Mouse (Mus musculus) midbrain, embryonic 16.5 days (tissue): Measurements from ENCODE around the gene Otud4. TPM values are rescaled to one million over a fixed set of nuclear protein-coding genes. Genes with fewer than 3 reads are reported as not detected.

Experiments
- ATAC-seq: fragments of 200-750 bp; cut with Nextera tagmentation; 2 replicates; pipeline ENCODE4 v1.8.0; 2017; ENCODE audit warnings: moderate TSS enrichment
- H3K27ac ChIP-seq: fragments of 300-500 bp; sonication (generic); 2 replicates; pipeline ENCODE4 v1.5.1; 2014; ENCODE audit warnings: mild to moderate bottlenecking, low read length, mixed read lengths
- H3K27me3 ChIP-seq: fragments of 300-500 bp; sonication (generic); 2 replicates; pipeline ENCODE4 v1.6.1; 2014; ENCODE audit warnings: low read depth, low read length, mixed read lengths; ENCODE audit not compliant: control insufficient read depth, insufficient read depth
- H3K36me3 ChIP-seq: fragments of 300-500 bp; sonication (generic); 2 replicates; pipeline ENCODE4 v1.6.1; 2014; ENCODE audit warnings: mild to moderate bottlenecking, low read length, moderate library complexity, mixed read lengths; ENCODE audit not compliant: control insufficient read depth, insufficient read depth
- H3K4me1 ChIP-seq: fragments of 300-500 bp; sonication (generic); 2 replicates; pipeline ENCODE4 v1.6.1; 2014; ENCODE audit warnings: mild to moderate bottlenecking, low read length, mixed read lengths; ENCODE audit not compliant: control insufficient read depth, insufficient read depth
- H3K4me2 ChIP-seq: fragments of 300-500 bp; sonication (generic); 2 replicates; pipeline ENCODE4 v1.6.1; 2014; ENCODE audit warnings: mild to moderate bottlenecking, low read length, mixed read lengths
- H3K4me3 ChIP-seq: fragments of 300-500 bp; sonication (generic); 2 replicates; pipeline ENCODE4 v1.5.1; 2014; ENCODE audit warnings: low read depth, mild to moderate bottlenecking, low read length, moderate library complexity, mixed read lengths
- H3K9ac ChIP-seq: fragments of 300-500 bp; sonication (generic); 2 replicates; pipeline ENCODE4 v1.6.1; 2014; ENCODE audit warnings: low read depth, low read length, mixed read lengths
- H3K9me3 ChIP-seq: fragments of 300-500 bp; sonication (generic); replicated peaks from 2 replicates; pipeline ENCODE4 v1.6.1; 2014; ENCODE audit warnings: mild to moderate bottlenecking, low read length, mixed read lengths; ENCODE audit not compliant: control insufficient read depth, poor library complexity, severe bottlenecking
- WGBS: fragments of 180-500 bp; shearing (Covaris S2); extraction: QIAGEN DNeasy Blood & Tissue Kit; methylation state at CpG from one replicate; pipeline ENCODE4 v1.1.7; 2014; 5-methylcytosine and 5-hydroxymethylcytosine counted together
- polyA plus RNA-seq: library from polyadenylated mRNA; unstranded; fragments of >200 nt; fragmentation: Nextera tagmentation; extraction: Ambion mirVana; gene quantifications from 2 replicates; pipeline ENCODE4 v1.2.1, GENCODE M21; 2015

Otud4 gene
- polyA plus RNA-seq, 1 experiment from 2014 or later = 10.2 TPM

DNA sequence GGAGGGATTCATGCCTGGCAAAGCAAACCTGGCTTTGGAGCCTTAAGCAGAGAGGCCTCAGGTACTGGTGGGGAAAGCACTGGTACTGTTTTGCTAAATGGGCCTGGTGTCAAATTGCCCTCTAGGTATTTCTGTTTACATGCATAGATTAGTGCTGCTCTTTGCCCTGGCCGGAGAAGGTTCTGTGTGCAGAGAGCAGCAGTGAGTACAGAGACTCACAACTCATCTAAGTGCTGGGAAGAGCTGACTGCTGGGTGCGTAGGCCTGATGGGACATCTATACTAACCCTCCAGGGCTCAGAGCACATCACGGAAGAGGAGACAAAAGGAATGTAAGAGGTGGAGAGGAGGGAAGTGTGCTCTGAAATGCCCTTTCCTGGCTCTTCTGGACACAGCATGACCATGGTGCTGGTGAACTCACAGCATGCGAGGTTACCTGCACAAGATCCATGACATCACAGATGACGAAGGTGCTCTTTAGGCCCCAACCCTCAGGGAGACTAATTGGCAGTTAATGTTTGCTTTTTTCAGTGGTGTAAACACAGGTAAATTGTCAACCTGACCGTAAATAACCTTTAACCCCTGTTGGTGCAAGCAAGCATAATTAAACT lies 23.6 kb upstream of the Otud4 start:
- Histone ChIP-seq H3K27me3 (no peaks in the 10 kb centered on the region), H3K9me3 (no peaks in the 10 kb centered on the region), H3K9ac (no peak overlapping the region), H3K27ac (no peak overlapping the region), H3K4me2 (no peak overlapping the region), H3K4me3 (no peak overlapping the region), H3K4me1 (peaks cover 2% of the 10 kb centered on the region; the same call in 1 of the 2 replicates), H3K36me3 (no peaks in the 10 kb centered on the region)
- 80% methylated on average over 6 of the region's 6 CpGs for WGBS
- ATAC-seq = no peak

DNA sequence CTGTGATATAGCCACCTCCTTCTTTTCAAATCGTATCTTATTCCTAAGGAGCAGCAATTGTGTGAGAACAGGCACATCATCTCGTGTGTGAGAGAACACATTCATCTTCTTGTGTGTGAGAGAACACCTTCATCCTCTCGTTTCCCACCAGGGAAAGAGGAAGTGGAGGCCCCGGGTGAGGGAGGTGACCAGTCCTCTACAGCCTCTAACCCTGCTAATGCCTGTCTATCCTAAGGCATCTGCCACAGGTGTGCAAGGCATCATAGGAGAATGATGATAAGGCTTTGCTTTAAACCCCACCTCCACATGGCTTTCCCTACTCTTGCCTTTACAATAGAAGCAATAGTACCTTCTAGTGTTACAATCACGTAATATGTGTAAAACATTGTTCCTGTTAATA lies 20.5 kb upstream of the Otud4 start:
- Histone ChIP-seq H3K27me3 (no peaks in the 10 kb centered on the region), H3K9ac (no peak overlapping the region), H3K36me3 (no peaks in the 10 kb centered on the region), H3K9me3 (no peaks in the 10 kb centered on the region), H3K4me3 (no peak overlapping the region), H3K4me1 (peaks cover 2% of the 10 kb centered on the region; the same call in 1 of the 2 replicates), H3K4me2 (no peak overlapping the region), H3K27ac (no peak overlapping the region)
- 67% methylated on average over 5 of the region's 5 CpGs for WGBS
- no peak for ATAC-seq

- Histone ChIP-seq H3K27me3 (no peaks in the 10 kb centered on the region), H3K4me1 (peaks cover 2% of the 10 kb centered on the region; the same call in 1 of the 2 replicates), H3K4me3 (no peak overlapping the region), H3K9me3 (no peaks in the 10 kb centered on the region), H3K4me2 (no peak overlapping the region), H3K9ac (no peak overlapping the region), H3K36me3 (no peaks in the 10 kb centered on the region), H3K27ac (no peak overlapping the region)
- no peak for ATAC-seq
- 86% methylated on average over 2 of the region's 2 CpGs for WGBS
These were observed 20.1 kb upstream of the Otud4 start for GRCm38 (mm10) chr8:79619353-79619752.

- H3K9me3 ChIP-seq = no peaks in the 10 kb centered on the region
- no peak overlapping the region for H3K27ac ChIP-seq
- no peak overlapping the region for H3K4me3 ChIP-seq
- no peaks in the 10 kb centered on the region for H3K36me3 ChIP-seq
- H3K9ac ChIP-seq = no peak overlapping the region
- 44% methylated on average over 3 of the region's 3 CpGs for WGBS
- no peak for ATAC-seq
- H3K27me3 ChIP-seq = no peaks in the 10 kb centered on the region
- peaks cover 2% of the 10 kb centered on the region; the same call in 1 of the 2 replicates for H3K4me1 ChIP-seq
- H3K4me2 ChIP-seq = no peak overlapping the region
These were observed 19.4 kb upstream of the Otud4 start for GRCm38 (mm10) chr8:79620000-79620399.

DNA sequence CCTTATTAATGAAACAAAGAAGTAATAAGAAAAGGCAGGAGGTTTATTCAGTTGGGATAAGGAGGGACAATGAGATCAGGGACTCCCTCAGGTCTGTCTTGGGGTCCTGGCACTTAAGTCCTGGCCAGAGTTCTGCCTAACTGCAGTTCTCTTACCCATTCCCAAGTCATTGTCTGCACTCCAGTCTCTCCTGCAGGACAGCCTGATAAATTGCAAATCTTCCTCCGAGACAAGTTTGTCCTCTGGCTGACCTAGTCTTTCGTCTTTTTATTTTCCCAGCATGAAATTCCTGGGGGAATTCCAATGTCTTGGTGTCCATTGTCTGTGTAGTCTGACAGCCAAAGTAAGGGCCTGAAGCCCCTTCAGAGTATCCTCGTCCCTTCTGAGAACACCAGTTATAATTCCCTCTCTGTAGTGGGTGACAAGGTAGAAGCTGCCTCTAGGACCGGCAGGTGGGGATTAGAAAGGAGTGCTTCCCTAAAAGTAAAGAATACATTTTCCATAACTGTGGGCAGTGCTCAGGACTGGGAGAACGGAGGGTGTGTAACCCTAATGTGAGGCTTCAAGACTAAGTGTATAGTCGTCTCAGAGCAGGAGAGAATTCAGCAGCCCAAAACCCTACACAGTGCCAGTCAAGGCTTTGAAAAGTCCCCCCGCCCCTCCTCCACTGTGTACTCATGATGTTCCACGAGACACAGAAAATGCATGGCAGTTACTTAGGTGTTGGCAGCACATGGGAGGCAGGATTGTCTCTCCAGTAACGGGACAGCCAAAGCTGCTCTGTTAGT lies 18.7 kb upstream of the Otud4 start:
- no peak for ATAC-seq
- Histone ChIP-seq H3K9ac (no peak overlapping the region), H3K4me3 (no peak overlapping the region), H3K4me2 (no peak overlapping the region), H3K4me1 (peaks cover 2% of the 10 kb centered on the region; the same call in 1 of the 2 replicates), H3K27me3 (no peaks in the 10 kb centered on the region), H3K27ac (no peak overlapping the region), H3K9me3 (no peaks in the 10 kb centered on the region), H3K36me3 (no peaks in the 10 kb centered on the region)
- 34% methylated on average over 9 of the region's 9 CpGs for WGBS

- H3K4me1 ChIP-seq = peaks cover 2% of the 10 kb centered on the region; the same call in 1 of the 2 replicates
- no peak overlapping the region for H3K27ac ChIP-seq
- 87% methylated on average over 11 of the region's 11 CpGs for WGBS
- H3K27me3 ChIP-seq = no peaks in the 10 kb centered on the region
- H3K9me3 ChIP-seq = no peaks in the 10 kb centered on the region
- H3K4me3 ChIP-seq = no peak overlapping the region
- H3K36me3 ChIP-seq = no peaks in the 10 kb centered on the region
- no peak overlapping the region for H3K9ac ChIP-seq
- no peak overlapping the region for H3K4me2 ChIP-seq
- no peak for ATAC-seq
These were observed 17.1 kb upstream of the Otud4 start for GRCm38 (mm10) chr8:79622346-79622745.

GRCm38 (mm10) chr8:79623351-79623750 lies 16.1 kb upstream of the Otud4 start:
- Histone ChIP-seq H3K4me2 (no peak overlapping the region), H3K4me1 (peaks cover 2% of the 10 kb centered on the region; the same call in 1 of the 2 replicates), H3K4me3 (no peak overlapping the region), H3K27ac (no peak overlapping the region), H3K9ac (no peak overlapping the region), H3K27me3 (no peaks in the 10 kb centered on the region), H3K36me3 (no peaks in the 10 kb centered on the region), H3K9me3 (no peaks in the 10 kb centered on the region)
- ATAC-seq = no peak
- 93% methylated on average over 12 of the region's 12 CpGs for WGBS

DNA sequence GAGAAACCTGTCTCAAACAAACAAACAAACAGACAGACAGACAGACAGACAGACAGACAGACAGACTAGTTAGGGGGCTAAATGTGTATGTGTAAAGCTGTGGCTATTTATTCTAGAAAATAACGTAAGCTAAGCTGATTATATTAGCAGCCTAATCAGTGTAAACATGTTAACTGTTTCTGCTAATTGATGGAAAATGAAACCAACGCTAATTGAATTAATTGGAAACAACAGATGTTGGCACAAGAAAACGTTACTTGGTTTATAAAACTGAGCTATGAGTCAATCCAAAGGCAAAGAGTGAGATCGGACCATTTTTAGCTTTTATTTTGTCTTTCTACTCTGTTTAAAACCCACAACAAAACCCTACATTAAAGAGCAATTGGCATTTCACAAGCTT lies 15.0 kb upstream of the Otud4 start:
- H3K4me3 ChIP-seq = no peak overlapping the region
- H3K9ac ChIP-seq = no peak overlapping the region
- ATAC-seq = no peak
- no peaks in the 10 kb centered on the region for H3K36me3 ChIP-seq
- no peaks in the 10 kb centered on the region for H3K9me3 ChIP-seq
- H3K4me1 ChIP-seq = peaks cover 2% of the 10 kb centered on the region; the same call in 1 of the 2 replicates
- H3K27ac ChIP-seq = no peak overlapping the region
- WGBS = 82% methylated on average over 4 of the region's 4 CpGs
- no peaks in the 10 kb centered on the region for H3K27me3 ChIP-seq
- H3K4me2 ChIP-seq = no peak overlapping the region

DNA sequence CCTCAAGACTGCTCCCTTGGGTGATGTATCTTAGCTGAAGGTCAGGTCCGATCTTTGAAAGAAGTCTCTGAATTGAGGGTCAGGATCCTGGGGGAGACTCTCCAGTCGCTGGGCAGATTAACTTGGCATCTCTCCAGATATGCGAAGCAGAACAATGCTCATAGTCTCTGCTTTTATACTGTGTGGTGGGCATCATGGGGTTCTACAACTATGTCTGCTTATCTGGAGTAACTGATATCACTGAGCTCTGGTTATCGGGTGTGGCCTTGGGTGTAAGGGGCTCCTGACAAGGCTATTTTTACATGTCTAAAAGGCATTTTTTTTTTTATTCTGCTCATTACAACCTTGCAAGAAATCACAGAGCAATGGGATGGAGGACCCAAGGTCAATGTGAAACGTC lies 13.2 kb upstream of the Otud4 start:
- ATAC-seq = no peak
- no peaks in the 10 kb centered on the region for H3K27me3 ChIP-seq
- H3K9me3 ChIP-seq = no peaks in the 10 kb centered on the region
- H3K36me3 ChIP-seq = no peaks in the 10 kb centered on the region
- no peak overlapping the region for H3K4me3 ChIP-seq
- no peak overlapping the region for H3K9ac ChIP-seq
- 67% methylated on average over 5 of the region's 5 CpGs for WGBS
- no peak overlapping the region for H3K27ac ChIP-seq
- no peaks in the 10 kb centered on the region for H3K4me1 ChIP-seq
- H3K4me2 ChIP-seq = no peak overlapping the region
